Mouse (Mus musculus) hindbrain, embryonic 15.5 days (tissue): ENCODE results near the gene Pheta1. TPM values are rescaled to one million over a fixed set of nuclear protein-coding genes. Genes with fewer than 3 reads are reported as not detected.

ENCODE experiments used
- ATAC-seq: fragments of 200-750 bp; cut with Nextera tagmentation; 2 replicates; pipeline ENCODE4 v1.8.0; 2017; ENCODE audit warnings: low read depth, moderate number of reproducible peaks, moderate TSS enrichment; ENCODE audit not compliant: low FRiP score
- H3K27ac ChIP-seq: fragments of 300-500 bp; sonication (generic); replicated peaks from 2 replicates; pipeline ENCODE4 v1.5.1; 2015; ENCODE audit warnings: mild to moderate bottlenecking, inconsistent platforms
- H3K27me3 ChIP-seq: fragments of 300-500 bp; sonication (generic); 2 replicates; pipeline ENCODE4 v1.6.1; 2015; ENCODE audit warnings: control low read depth, inconsistent platforms
- H3K36me3 ChIP-seq: fragments of 300-500 bp; sonication (generic); 2 replicates; pipeline ENCODE4 v1.6.1; 2015; ENCODE audit warnings: control low read depth, inconsistent platforms
- H3K4me1 ChIP-seq: fragments of 300-500 bp; sonication (generic); replicated peaks from 2 replicates; pipeline ENCODE4 v1.6.1; 2015; ENCODE audit warnings: control low read depth, inconsistent platforms
- H3K4me2 ChIP-seq: fragments of 300-500 bp; sonication (generic); 2 replicates; pipeline ENCODE4 v1.6.1; 2015; ENCODE audit warnings: moderate library complexity, mild to moderate bottlenecking, inconsistent platforms
- H3K4me3 ChIP-seq: fragments of 300-500 bp; sonication (generic); 2 replicates; pipeline ENCODE4 v1.5.1; 2015; ENCODE audit warnings: mild to moderate bottlenecking, inconsistent platforms
- H3K9ac ChIP-seq: fragments of 300-500 bp; sonication (generic); 2 replicates; pipeline ENCODE4 v1.6.1; 2015; ENCODE audit warnings: inconsistent platforms
- H3K9me3 ChIP-seq: fragments of 300-500 bp; sonication (generic); 2 replicates; pipeline ENCODE4 v1.6.1; 2016; ENCODE audit warnings: control low read depth, inconsistent platforms
- WGBS: fragments of 180-500 bp; shearing (Covaris S2); methylation state at CpG from one replicate; pipeline ENCODE4 v1.1.7; 2015; 5-methylcytosine and 5-hydroxymethylcytosine counted together
- polyA plus RNA-seq: library from polyadenylated mRNA; unstranded; fragments of >200 nt; fragmentation: Nextera tagmentation; extraction: Ambion mirVana; gene quantifications from 2 replicates; pipeline ENCODE4 v1.2.1, GENCODE M21; 2015

Pheta1 gene
- polyA plus RNA-seq, 1 experiment from 2014 or later = 42.0 TPM

DNA sequence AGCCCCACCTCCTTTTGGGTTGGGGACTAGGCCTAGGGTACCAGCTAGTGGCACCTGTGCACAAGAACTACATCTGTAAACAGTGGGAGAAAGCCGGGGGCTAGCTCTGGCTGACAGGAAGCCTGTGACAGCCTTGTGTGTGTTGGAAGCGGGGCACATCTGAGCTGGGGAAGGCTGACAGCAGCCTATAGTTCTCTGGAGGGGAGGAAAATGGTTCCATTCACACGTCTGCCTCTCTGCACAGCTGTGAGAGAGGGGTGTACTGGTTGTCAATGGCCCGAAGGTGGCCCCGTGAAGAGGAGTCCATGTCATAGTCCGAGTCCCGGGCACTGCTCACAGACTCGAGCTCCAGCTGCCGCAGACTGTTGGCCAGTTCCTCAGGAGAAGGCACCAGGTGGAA lies 31.2 kb upstream of the Pheta1 start:
- Histone ChIP-seq H3K4me2 (no peak overlapping the region), H3K9me3 (no peaks in the 10 kb centered on the region), H3K9ac (no peak overlapping the region), H3K27ac (no peak overlapping the region), H3K36me3 (peaks cover 64% of the 10 kb centered on the region), H3K4me1 (no peaks in the 10 kb centered on the region), H3K4me3 (no peak overlapping the region), H3K27me3 (no peaks in the 10 kb centered on the region)
- WGBS = 85% methylated on average over 9 of the region's 9 CpGs
- ATAC-seq = no peak

DNA sequence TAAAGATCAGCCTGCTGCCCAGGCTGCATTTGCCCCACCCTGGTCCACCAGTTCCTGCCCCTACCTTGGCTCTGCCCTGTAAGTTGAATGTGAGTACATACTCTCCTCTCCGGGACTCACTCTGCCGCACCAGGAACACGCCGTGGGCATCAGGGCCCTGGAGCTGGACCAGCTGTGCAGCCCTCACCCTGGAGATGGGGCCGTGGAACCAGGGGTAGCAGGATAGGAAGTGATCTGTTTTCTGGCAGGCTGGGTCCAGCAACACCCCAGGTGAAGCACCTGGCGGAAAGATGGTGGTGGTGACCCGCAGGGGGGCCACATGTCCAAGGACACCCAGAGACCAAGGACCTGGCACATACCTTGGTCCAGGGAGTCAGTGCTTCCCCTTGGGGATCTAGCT lies 30.4 kb upstream of the Pheta1 start:
- Histone ChIP-seq H3K27ac (no peak overlapping the region), H3K9ac (no peak overlapping the region), H3K9me3 (no peaks in the 10 kb centered on the region), H3K4me2 (no peak overlapping the region), H3K4me3 (no peak overlapping the region), H3K4me1 (no peaks in the 10 kb centered on the region), H3K36me3 (peaks cover 57% of the 10 kb centered on the region), H3K27me3 (no peaks in the 10 kb centered on the region)
- no peak for ATAC-seq
- WGBS = 97% methylated on average over 7 of the region's 7 CpGs

DNA sequence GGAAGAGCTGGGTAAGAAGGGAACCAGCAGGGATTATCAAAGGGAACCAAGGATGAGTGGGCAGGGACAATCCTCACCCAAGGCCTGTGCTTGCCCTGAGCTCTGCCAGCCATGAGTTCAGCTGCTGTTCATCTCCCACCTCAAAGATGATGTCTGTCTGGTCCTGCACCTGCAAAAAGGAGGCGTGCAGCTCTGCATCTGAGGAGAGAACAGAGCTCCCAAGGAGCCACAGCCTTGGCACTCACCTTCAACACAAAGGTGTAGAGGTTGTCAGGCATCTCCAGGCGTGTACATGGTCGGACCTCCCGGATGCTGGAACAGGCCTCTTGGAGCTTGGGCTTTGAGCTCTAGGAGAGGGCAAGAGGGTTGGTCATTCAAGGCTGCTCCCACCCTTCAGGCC lies 29.9 kb upstream of the Pheta1 start:
- Histone ChIP-seq H3K9me3 (no peaks in the 10 kb centered on the region), H3K36me3 (peaks cover 52% of the 10 kb centered on the region), H3K4me1 (no peaks in the 10 kb centered on the region), H3K9ac (no peak overlapping the region), H3K4me3 (no peak overlapping the region), H3K4me2 (no peak overlapping the region), H3K27ac (no peak overlapping the region), H3K27me3 (no peaks in the 10 kb centered on the region)
- 96% methylated on average over 4 of the region's 4 CpGs for WGBS
- no peak for ATAC-seq

DNA sequence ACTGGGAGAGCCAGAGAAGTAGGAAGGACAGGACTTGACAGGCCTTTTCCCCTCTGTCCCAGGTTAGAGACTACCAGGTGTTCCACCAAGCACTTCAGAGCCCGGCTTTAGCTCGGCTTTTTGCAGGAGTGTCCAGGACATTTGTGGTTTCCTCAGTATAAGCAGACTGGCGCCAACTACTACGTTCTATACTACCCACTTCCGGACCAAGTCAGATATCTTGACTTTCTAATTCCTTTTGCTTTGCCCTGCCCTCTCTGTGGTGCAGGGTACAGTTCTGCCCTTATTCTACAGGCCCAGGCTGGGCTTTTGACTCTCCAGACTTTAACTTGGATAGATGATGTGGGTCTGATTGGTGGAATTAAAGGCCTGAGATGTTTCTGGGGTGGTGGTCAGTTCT lies 29.2 kb upstream of the Pheta1 start:
- ATAC-seq = no peak
- H3K36me3 ChIP-seq = peaks cover 45% of the 10 kb centered on the region
- H3K4me2 ChIP-seq = no peak overlapping the region
- no peaks in the 10 kb centered on the region for H3K4me1 ChIP-seq
- H3K4me3 ChIP-seq = no peak overlapping the region
- no peak overlapping the region for H3K27ac ChIP-seq
- 94% methylated on average over 5 of the region's 5 CpGs for WGBS
- no peaks in the 10 kb centered on the region for H3K27me3 ChIP-seq
- H3K9me3 ChIP-seq = no peaks in the 10 kb centered on the region
- H3K9ac ChIP-seq = no peak overlapping the region

DNA sequence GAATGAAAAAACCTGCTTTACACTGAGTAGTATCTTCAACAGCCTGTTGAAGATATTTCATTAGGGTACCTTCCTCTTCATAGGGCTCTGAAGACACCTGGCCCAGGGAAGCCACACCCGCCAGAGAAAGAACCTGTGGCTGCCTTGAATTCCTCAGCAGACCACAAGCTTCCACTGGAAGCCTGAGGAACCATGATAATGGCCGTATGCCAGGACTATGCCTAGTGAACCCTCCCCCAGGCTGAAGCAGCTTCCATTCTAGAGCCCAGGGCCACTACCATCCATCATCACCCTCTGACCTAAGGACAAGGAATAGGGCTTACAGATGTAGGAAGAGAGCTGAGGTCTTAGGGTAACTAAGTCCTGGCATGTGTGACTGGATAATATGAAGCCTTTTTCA lies 28.6 kb upstream of the Pheta1 start:
- Histone ChIP-seq H3K4me1 (no peaks in the 10 kb centered on the region), H3K4me2 (no peak overlapping the region), H3K9ac (no peak overlapping the region), H3K4me3 (no peak overlapping the region), H3K36me3 (peaks cover 45% of the 10 kb centered on the region), H3K27ac (no peak overlapping the region), H3K27me3 (no peaks in the 10 kb centered on the region), H3K9me3 (no peaks in the 10 kb centered on the region)
- WGBS = 82% methylated on average over 2 of the region's 2 CpGs
- ATAC-seq = no peak

DNA sequence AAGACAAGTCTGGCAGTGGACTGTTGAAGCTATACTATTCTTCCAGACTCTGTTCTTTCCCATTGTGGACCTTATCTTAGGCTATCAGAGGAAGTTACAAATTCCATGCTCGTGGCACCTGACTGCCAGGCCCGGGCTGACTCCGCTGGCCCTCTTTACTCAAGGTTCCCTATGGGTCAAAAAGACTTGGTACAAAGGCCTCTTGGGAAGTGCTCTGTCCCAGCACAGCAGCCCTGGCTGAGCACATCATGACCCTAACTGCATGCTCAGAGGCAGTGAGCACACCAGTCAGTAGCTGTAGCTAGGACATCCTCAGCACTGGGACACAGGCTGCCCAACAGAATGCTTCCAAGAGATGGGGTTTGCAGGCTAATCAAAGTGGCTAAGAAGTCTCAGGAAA lies 28.1 kb upstream of the Pheta1 start:
- Histone ChIP-seq H3K27me3 (no peaks in the 10 kb centered on the region), H3K27ac (no peak overlapping the region), H3K4me3 (no peak overlapping the region), H3K4me2 (no peak overlapping the region), H3K4me1 (no peaks in the 10 kb centered on the region), H3K9me3 (no peaks in the 10 kb centered on the region), H3K36me3 (peaks cover 45% of the 10 kb centered on the region), H3K9ac (no peak overlapping the region)
- no peak for ATAC-seq
- WGBS = 88% methylated on average over 3 of the region's 3 CpGs

DNA sequence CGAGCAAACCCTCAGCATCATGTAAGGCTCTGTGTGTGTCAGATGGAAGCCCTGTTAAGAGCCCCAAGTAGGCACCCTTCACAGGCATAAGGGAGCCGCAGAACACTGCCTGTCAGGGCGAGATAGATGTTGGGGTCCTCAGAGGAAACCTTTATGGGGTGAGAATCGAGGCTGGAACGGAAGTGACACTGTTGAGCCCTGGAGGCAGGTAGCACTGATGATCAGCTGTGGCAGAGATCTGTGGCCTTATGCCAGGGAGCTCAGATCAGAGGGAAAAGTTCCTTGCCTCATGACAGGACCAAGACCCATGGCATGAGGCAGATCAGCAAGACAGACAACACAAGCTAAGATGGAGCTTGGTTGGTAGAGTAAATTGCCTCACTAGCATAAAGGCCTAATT lies 27.7 kb upstream of the Pheta1 start:
- no peaks in the 10 kb centered on the region for H3K27me3 ChIP-seq
- H3K4me1 ChIP-seq = no peaks in the 10 kb centered on the region
- H3K27ac ChIP-seq = no peak overlapping the region
- H3K9ac ChIP-seq = no peak overlapping the region
- H3K4me3 ChIP-seq = no peak overlapping the region
- no peak for ATAC-seq
- WGBS = 82% methylated on average over 5 of the region's 5 CpGs
- peaks cover 41% of the 10 kb centered on the region for H3K36me3 ChIP-seq
- no peaks in the 10 kb centered on the region for H3K9me3 ChIP-seq
- H3K4me2 ChIP-seq = no peak overlapping the region

DNA sequence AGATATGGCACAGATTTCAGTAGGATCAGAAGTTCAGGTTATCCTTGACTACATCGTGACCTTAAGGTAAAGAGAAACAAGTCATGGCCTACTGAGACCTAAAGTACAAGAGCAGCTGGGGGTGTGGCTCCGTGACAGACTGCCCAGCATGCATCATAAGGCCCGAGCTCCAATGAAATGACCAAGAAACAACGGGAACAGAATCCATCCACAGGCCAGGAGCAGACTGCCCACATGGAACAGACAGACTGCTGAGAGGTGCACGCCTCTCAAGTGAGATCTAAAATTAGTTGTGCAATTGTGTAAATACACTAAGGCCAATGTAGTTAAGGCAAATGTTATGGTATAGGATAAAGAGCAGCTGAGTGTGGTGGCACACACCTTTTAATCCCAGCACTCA lies 27.2 kb upstream of the Pheta1 start:
- WGBS = 65% methylated on average over 5 of the region's 5 CpGs
- peaks cover 37% of the 10 kb centered on the region for H3K36me3 ChIP-seq
- no peak overlapping the region for H3K4me3 ChIP-seq
- H3K27me3 ChIP-seq = no peaks in the 10 kb centered on the region
- H3K9me3 ChIP-seq = no peaks in the 10 kb centered on the region
- no peaks in the 10 kb centered on the region for H3K4me1 ChIP-seq
- ATAC-seq = no peak
- no peak overlapping the region for H3K27ac ChIP-seq
- H3K4me2 ChIP-seq = no peak overlapping the region
- no peak overlapping the region for H3K9ac ChIP-seq

DNA sequence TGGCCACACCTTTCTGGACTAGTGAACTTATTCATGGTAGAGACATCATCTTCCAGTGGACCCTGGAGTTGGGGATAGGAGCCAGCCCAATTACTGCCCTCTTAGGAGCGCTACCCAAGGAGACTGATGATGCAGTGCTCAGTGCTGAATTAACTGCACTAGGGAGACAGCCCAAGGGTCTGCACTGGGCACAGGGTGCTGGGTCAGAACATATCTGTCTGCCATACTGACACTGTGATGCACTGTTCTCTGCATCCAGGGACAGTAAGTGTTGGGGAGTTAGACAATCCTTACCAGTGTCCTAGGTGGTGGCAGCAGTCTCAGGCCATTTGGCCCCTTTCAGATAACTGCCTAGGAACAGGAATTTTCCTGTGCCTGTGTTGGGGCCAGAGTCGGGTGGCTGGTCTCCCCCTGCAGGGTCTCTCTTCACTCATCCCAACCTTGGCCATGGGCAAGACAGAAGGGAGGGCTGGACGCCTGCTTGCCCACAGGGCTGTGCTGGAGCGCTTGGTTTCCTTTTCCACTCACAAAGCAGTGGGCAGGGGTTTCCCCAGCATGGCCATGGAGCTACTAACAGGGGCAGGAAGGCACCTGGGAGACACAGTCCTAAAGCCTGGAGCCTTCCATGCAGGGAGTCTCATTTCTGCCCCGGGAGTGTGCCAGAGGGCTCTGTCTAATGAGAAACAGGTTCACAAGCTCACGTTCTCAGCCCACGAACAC lies 25.8 kb upstream of the Pheta1 start:
- H3K27me3 ChIP-seq = no peaks in the 10 kb centered on the region
- no peak overlapping the region for H3K4me3 ChIP-seq
- peaks cover 25% of the 10 kb centered on the region for H3K36me3 ChIP-seq
- no peak overlapping the region for H3K4me2 ChIP-seq
- H3K27ac ChIP-seq = no peak overlapping the region
- H3K9me3 ChIP-seq = no peaks in the 10 kb centered on the region
- no peak overlapping the region for H3K9ac ChIP-seq
- WGBS = 85% methylated on average over 7 of the region's 7 CpGs
- H3K4me1 ChIP-seq = peaks cover 5% of the 10 kb centered on the region; the same call in 1 of the 2 replicates
- ATAC-seq = no peak

DNA sequence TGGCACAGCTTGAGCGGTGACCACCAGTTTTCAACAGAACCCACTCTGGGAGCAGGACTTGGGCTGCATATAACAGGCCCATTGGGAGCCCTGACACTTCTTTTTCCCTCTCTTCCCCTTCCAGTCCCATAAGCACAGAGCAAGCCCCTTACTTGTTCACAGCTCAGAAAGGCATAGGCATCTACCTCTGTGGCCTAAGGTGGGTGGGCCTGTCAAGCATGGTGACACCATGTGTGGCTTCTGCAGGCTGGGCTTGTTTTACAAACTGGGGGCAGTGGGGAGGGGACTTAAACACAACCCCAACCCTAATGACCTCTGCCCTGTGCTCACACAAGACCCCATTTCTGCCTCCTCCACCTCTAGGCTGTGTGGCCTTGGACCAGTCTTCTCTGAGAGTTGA lies 25.1 kb upstream of the Pheta1 start:
- H3K27ac ChIP-seq = no peak overlapping the region

DNA sequence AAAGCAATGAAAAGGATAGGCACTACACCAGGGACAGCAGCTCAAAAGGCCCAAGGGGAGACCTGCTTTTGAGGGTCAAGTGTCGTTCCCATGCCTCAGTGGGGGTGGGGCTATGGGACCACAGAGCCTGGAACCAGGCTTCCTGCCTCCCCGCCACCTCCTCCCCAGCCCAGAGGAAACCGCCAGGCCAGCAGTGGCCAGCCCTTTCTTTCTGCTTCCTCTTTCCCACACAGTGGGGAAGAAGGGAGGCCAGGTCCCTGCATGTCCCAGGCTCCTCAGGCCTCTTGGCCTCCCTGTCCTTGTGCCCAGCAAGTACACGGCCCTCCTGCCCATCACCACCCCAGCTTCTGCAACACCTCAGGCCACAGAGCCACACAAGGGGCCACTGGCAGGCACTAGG lies 24.7 kb upstream of the Pheta1 start:
- H3K9ac ChIP-seq = no peak overlapping the region
- H3K4me2 ChIP-seq = no peak overlapping the region
- ATAC-seq = no peak
- no peaks in the 10 kb centered on the region for H3K9me3 ChIP-seq
- H3K27ac ChIP-seq = no peak overlapping the region
- 61% methylated on average over 4 of the region's 4 CpGs for WGBS
- H3K36me3 ChIP-seq = peaks cover 13% of the 10 kb centered on the region
- H3K4me3 ChIP-seq = no peak overlapping the region
- peaks cover 17% of the 10 kb centered on the region for H3K4me1 ChIP-seq
- H3K27me3 ChIP-seq = no peaks in the 10 kb centered on the region

More for the DNA sequence above, 25.1 kb upstream of the Pheta1 start:
- Histone ChIP-seq H3K36me3 (peaks cover 18% of the 10 kb centered on the region), H3K4me1 (peaks cover 12% of the 10 kb centered on the region), H3K9me3 (no peaks in the 10 kb centered on the region), H3K4me3 (no peak overlapping the region), H3K27me3 (no peaks in the 10 kb centered on the region), H3K9ac (no peak overlapping the region), H3K4me2 (no peak overlapping the region)
- no peak for ATAC-seq
- 88% methylated on average over 1 of the region's 1 CpGs for WGBS

DNA sequence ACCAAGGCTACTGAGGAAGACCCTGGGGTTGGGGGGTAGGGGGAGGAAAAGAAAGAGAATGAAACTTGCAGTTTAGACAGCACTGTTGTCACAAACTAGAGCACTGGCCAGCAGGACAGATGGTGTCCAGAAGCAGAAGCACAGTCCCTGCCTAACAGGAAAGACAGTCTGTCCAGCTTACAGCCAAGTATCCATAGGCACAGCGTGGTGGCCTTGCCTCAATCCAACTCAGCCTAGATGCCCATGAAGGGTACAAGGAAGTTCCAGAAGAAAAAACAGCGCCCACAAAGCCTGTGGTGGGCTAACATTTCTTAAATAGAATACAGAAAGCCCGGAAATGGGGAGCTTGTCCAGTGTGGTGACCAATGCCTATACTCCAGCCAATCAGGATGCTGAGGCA lies 23.2 kb upstream of the Pheta1 start:
- peaks cover 26% of the 10 kb centered on the region for H3K4me1 ChIP-seq
- ATAC-seq = no peak
- H3K36me3 ChIP-seq = 0 out of 2 replicates have a peak, but pooled peaks cover 3% of the 10 kb centered on the region
- no peaks in the 10 kb centered on the region for H3K27me3 ChIP-seq
- no peak overlapping the region for H3K4me3 ChIP-seq
- H3K27ac ChIP-seq = no peak overlapping the region
- no peaks in the 10 kb centered on the region for H3K9me3 ChIP-seq
- no peak overlapping the region for H3K4me2 ChIP-seq
- H3K9ac ChIP-seq = no peak overlapping the region
- 85% methylated on average over 3 of the region's 3 CpGs for WGBS

DNA sequence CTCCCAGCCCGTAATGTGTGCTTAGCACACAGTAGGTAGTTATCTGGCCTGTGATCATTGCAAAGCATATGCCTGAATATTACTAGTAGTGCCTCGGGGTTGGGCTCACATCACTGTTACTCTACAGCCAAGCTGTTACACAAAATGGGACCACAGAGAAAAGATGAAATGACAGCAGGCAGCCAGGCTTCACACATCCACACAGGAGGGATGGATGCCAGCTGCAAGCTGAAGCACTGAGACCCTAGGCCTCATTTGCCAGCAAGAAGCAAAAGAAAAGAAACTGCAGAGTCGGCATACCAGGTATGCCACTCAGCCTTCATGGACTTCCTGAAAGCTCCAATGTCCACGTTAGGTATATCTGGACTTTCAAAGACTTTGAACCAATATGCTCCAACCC lies 20.9 kb upstream of the Pheta1 start:
- no peaks in the 10 kb centered on the region for H3K27me3 ChIP-seq
- peak overlapping the region; percentile 51; the same call in 1 of the 2 replicates for H3K27ac ChIP-seq
- no peak for ATAC-seq
- peaks cover 31% of the 10 kb centered on the region for H3K4me1 ChIP-seq
- no peaks in the 10 kb centered on the region for H3K9me3 ChIP-seq
- 66% methylated on average over 4 of the region's 4 CpGs for WGBS
- no peak overlapping the region for H3K4me3 ChIP-seq
- H3K36me3 ChIP-seq = no peaks in the 10 kb centered on the region
- no peak overlapping the region for H3K9ac ChIP-seq
- peak overlapping the region; percentile 95 for H3K4me2 ChIP-seq
